Mouse (Mus musculus): ENCODE measurements around the gene Oca2. TPM values are rescaled to one million over a fixed set of nuclear protein-coding genes. Genes with fewer than 3 reads are reported as not detected.

Gene Oca2
- polyA plus RNA-seq, 1 experiment from 2014 or later: not detected

- Histone ChIP-seq H3K9ac (no peak overlapping the region), H3K4me2 (no peak overlapping the region), H3K4me3 (no peak overlapping the region), H3K4me1 (replicated peaks) (no peaks in the 10 kb centered on the region), H3K27ac (no peak overlapping the region), H3K36me3 (no peaks in the 10 kb centered on the region), H3K27me3 (no peaks in the 10 kb centered on the region), H3K9me3 (replicated peaks) (no peaks in the 10 kb centered on the region)
- 57% methylated on average over 2 of the region's 2 CpGs for WGBS
- no peak for ATAC-seq (replicated peaks; ENCODE audit: insufficient number of reproducible peaks, insufficient read depth, low FRiP score, low read depth)
Observed at GRCm38 (mm10) chr7:56534856-56535255, 295.3 kb downstream of the Oca2 start.

- no peak overlapping the region for H3K9ac ChIP-seq
- H3K27ac ChIP-seq: no peak overlapping the region
- no peaks in the 10 kb centered on the region for H3K36me3 ChIP-seq
- no peaks in the 10 kb centered on the region for H3K4me1 ChIP-seq (replicated peaks)
- H3K4me2 ChIP-seq: no peak overlapping the region
- H3K27me3 ChIP-seq: no peaks in the 10 kb centered on the region
- no peak overlapping the region for H3K4me3 ChIP-seq
- WGBS: 54% methylated on average over 4 of the region's 4 CpGs
- ATAC-seq (replicated peaks; ENCODE audit: insufficient number of reproducible peaks, insufficient read depth, low FRiP score, low read depth): no peak
- no peaks in the 10 kb centered on the region for H3K9me3 ChIP-seq (replicated peaks)
Observed at GRCm38 (mm10) chr7:56549226-56549625, 309.7 kb downstream of the Oca2 start.

GRCm38 (mm10) chr7:56551804-56552203 is 312.2 kb downstream of the Oca2 start:
- H3K36me3 ChIP-seq: no peaks in the 10 kb centered on the region
- no peak overlapping the region for H3K27ac ChIP-seq
- no peaks in the 10 kb centered on the region for H3K4me1 ChIP-seq (replicated peaks)
- no peaks in the 10 kb centered on the region for H3K27me3 ChIP-seq
- H3K9me3 ChIP-seq (replicated peaks): no peaks in the 10 kb centered on the region
- no peak overlapping the region for H3K9ac ChIP-seq
- WGBS: 15% methylated on average over 1 of the region's 1 CpGs
- H3K4me3 ChIP-seq: no peak overlapping the region
- no peak for ATAC-seq (replicated peaks; ENCODE audit: insufficient number of reproducible peaks, insufficient read depth, low FRiP score, low read depth)
- H3K4me2 ChIP-seq: no peak overlapping the region

Other genes with a start within 250 kb of the Oca2 start
- 4.1 and 5.4 TPM in 2 replicates for gene Nipa1, start 219.8 kb upstream of the Oca2 start, polyA plus RNA-seq (2015; fragmentation: Nextera tagmentation; extraction: Ambion mirVana)
- gene Herc2, start 189.6 kb upstream of the Oca2 start, polyA plus RNA-seq (2015; fragmentation: Nextera tagmentation; extraction: Ambion mirVana): 15.9 and 16.4 TPM in 2 replicates